Mouse (Mus musculus) hindbrain, embryonic 13.5 days (tissue): ENCODE results near the gene Ric8b. TPM values are rescaled to one million over a fixed set of nuclear protein-coding genes. Genes with fewer than 3 reads are reported as not detected.

Experiments
- ATAC-seq: fragments of 200-750 bp; cut with Nextera tagmentation; 2 replicates; pipeline ENCODE4 v1.8.0; 2017; ENCODE audit warnings: moderate TSS enrichment; ENCODE audit not compliant: low FRiP score
- H3K27ac ChIP-seq: fragments of 300-500 bp; sonication (generic); 2 replicates; pipeline ENCODE4 v1.5.1; 2015; ENCODE audit warnings: inconsistent platforms, mild to moderate bottlenecking, moderate library complexity
- H3K27me3 ChIP-seq: fragments of 300-500 bp; sonication (generic); 2 replicates; pipeline ENCODE4 v1.6.1; 2015; ENCODE audit warnings: mild to moderate bottlenecking, inconsistent platforms
- H3K36me3 ChIP-seq: fragments of 300-500 bp; sonication (generic); 2 replicates; pipeline ENCODE4 v1.6.1; 2015; ENCODE audit warnings: mild to moderate bottlenecking, inconsistent platforms
- H3K4me1 ChIP-seq: fragments of 300-500 bp; sonication (generic); replicated peaks from 2 replicates; pipeline ENCODE4 v1.6.1; 2015; ENCODE audit warnings: inconsistent platforms
- H3K4me2 ChIP-seq: fragments of 300-500 bp; sonication (generic); 2 replicates; pipeline ENCODE4 v1.6.1; 2015; ENCODE audit warnings: inconsistent platforms, mild to moderate bottlenecking, moderate library complexity
- H3K4me3 ChIP-seq: fragments of 300-500 bp; sonication (generic); 2 replicates; pipeline ENCODE4 v1.5.1; 2015; ENCODE audit warnings: mild to moderate bottlenecking, inconsistent platforms
- H3K9ac ChIP-seq: fragments of 300-500 bp; sonication (generic); 2 replicates; pipeline ENCODE4 v1.6.1; 2015; ENCODE audit warnings: mild to moderate bottlenecking, inconsistent platforms
- H3K9me3 ChIP-seq: fragments of 300-500 bp; sonication (generic); 2 replicates; pipeline ENCODE4 v1.6.1; 2016; ENCODE audit warnings: inconsistent platforms
- WGBS: fragments of 180-500 bp; shearing (Covaris S2); methylation state at CpG from one replicate; pipeline ENCODE4 v1.1.7; 2015; 5-methylcytosine and 5-hydroxymethylcytosine counted together
- polyA plus RNA-seq: library from polyadenylated mRNA; unstranded; fragments of >200 nt; fragmentation: Nextera tagmentation; extraction: Ambion mirVana; gene quantifications from 2 replicates; pipeline ENCODE4 v1.2.1, GENCODE M21; 2015

Ric8b gene
- polyA plus RNA-seq, 1 experiment from 2014 or later, result 49.6 TPM

DNA sequence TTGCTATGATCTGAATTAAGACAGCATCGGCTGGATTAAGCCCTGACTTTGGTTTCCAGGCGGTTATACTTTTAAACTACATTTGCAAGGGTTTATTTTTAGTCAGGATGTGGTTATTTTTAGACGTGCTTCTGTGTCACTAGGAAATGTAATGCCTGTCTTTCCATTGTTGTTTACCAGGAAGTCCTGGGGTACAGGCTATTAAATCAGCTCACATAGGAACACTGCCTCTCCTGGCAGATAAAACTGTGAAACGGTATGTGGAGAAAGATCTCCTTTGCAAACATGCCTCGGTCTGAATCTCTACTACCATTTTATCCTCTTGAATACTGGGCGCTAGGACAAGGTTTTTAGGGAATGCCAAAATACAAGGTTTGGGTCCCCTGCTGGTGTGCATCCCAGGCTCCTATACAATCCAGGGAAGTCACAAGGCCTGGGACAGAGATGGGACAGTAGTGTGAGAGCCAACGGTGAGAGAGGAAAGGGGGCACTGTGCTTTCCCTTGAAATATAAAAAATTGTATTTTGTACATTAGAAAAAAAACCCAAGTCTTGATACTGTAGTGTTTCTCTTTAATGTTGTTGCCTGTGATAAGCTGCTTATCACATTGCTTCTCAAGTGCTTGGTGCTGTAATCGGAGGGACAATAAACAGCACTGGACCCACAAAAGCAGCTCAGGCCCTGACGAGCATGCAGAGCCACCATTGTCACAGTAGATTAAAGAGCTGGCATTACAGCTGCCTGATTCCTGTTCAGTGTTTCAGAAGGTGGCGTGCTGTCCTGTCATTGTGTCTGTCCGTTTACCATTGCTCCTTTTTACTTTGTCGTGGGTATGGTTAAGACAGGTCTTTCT is 51.7 kb downstream of the Ric8b start:
- Histone ChIP-seq H3K9me3 (no peaks in the 10 kb centered on the region), H3K4me3 (no peak overlapping the region), H3K4me1 (peaks cover 38% of the 10 kb centered on the region), H3K27ac (peak overlapping the region; percentile 75), H3K4me2 (no peak overlapping the region), H3K9ac (no peak overlapping the region), H3K27me3 (no peaks in the 10 kb centered on the region), H3K36me3 (peaks cover 32% of the 10 kb centered on the region)
- no peak for ATAC-seq
- 33% methylated on average over 12 of the region's 12 CpGs for whole genome bisulfite sequencing

DNA sequence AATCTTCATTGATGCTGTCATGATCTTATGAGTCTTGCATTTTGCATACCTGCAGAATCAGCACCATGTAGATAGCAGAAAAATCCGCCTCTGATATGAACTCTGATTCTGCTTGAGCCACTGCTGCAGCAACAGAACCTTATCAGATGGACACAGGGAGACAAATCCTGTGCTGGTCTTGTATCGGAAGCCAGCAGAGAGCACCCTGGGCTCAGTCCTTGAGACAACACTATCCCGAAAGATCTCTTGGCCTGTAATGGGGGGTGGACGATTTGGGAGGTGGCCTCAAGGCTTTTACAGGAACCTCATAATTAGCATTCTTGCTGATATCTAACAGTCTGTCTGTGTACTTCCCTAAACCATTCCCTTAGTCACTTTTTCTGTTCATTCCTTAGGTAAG is 57.8 kb downstream of the Ric8b start:
- peaks cover 52% of the 10 kb centered on the region for H3K36me3 ChIP-seq

DNA sequence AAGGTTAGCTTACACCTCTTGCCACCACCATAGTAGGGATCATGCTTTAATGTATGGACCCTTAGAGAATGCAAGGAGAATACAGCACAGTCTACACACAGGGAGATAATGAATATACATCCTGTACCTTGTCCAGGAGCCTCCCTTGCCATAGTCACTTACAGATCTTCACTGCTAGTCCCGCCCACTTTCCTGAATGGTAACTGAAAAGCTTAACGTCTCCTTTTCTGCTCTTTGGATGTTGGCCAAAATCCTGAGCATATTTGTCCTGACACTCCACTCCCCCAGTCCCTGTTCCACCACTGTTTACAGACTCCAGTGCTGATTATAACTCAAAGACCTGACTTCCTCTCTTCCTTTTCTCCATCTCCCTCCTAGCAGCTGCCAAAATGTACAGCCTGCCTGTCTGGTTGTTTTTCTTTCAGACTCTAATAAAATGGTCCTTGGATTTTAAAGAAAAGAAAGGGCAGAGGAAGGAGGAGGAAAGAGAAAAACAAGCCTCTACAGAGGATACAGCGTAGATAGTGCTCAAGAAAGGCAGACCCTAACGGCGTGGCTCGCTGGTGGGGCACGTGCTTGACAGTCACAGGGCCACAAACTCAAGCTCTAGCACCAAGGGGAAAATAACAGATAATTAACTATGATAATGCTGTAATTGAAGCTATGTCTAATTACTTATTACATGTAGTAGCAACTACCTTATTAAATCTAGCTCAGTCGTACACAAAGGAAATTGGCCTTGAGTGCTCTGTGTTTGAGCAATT is 59.4 kb downstream of the Ric8b start:
- Histone ChIP-seq H3K36me3 (peaks cover 52% of the 10 kb centered on the region), H3K27me3 (no peaks in the 10 kb centered on the region), H3K9ac (no peak overlapping the region), H3K9me3 (no peaks in the 10 kb centered on the region), H3K27ac (peak overlapping the region; percentile 67), H3K4me2 (no peak overlapping the region), H3K4me1 (peaks cover 10% of the 10 kb centered on the region), H3K4me3 (no peak overlapping the region)
- ATAC-seq, result 0 out of 2 replicates have a peak, but pooled peaks have one; percentile 24
- WGBS, result 68% methylated on average over 8 of the region's 8 CpGs

More for the DNA sequence above, 57.8 kb downstream of the Ric8b start:
- H3K27me3 ChIP-seq, result no peaks in the 10 kb centered on the region
- H3K4me1 ChIP-seq, result peaks cover 10% of the 10 kb centered on the region
- no peak overlapping the region for H3K27ac ChIP-seq
- no peak overlapping the region for H3K4me2 ChIP-seq
- H3K4me3 ChIP-seq, result no peak overlapping the region
- ATAC-seq, result no peak
- no peak overlapping the region for H3K9ac ChIP-seq
- H3K9me3 ChIP-seq, result no peaks in the 10 kb centered on the region
- WGBS, result 93% methylated on average over 4 of the region's 4 CpGs

DNA sequence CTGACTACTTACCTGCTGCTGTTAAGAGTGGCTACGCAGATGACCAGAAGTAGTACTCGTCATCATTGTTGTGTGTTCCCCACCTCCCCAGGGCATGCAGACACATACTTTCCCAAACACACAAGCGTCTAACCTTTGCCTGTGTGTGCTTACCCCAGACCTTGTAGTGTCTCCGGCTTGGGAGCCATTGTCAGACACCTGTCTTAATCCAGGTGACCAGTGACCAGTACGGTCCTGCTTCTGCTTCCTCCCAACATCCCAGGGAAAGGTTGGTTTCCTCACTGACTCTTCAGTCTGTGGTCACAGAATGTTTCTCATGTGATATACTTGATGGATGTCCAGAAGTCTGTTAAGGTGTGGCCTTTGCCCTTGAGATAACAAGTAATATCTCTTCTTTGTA is 62.9 kb downstream of the Ric8b start:
- ATAC-seq, result no peak
- WGBS, result 95% methylated on average over 5 of the region's 5 CpGs
- Histone ChIP-seq H3K27ac (no peak overlapping the region), H3K4me2 (no peak overlapping the region), H3K36me3 (peaks cover 47% of the 10 kb centered on the region), H3K4me3 (no peak overlapping the region), H3K27me3 (no peaks in the 10 kb centered on the region), H3K4me1 (peaks cover 10% of the 10 kb centered on the region), H3K9me3 (no peaks in the 10 kb centered on the region), H3K9ac (no peak overlapping the region)

DNA sequence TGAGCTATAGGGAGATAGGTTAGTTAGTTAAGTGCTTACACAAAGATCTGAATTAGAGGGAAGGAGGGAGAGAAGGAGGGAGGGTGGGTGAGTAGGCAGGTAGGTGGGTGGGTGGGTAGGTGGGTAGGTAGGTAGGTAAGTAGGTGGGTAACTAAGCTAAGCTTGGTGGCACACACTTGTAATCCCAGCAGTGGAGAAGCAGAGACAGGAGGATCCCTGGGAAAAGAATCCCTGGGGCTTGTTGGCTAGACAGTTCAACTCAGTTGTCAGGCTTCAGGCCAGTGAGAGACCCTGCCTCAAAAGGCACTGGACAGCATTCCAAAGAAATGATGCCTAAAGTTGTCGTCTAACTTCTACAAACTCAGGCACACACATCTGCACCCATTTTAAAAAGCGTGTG is 64.0 kb downstream of the Ric8b start:
- Histone ChIP-seq H3K27ac (no peak overlapping the region), H3K9ac (no peak overlapping the region), H3K4me1 (peaks cover 5% of the 10 kb centered on the region), H3K27me3 (no peaks in the 10 kb centered on the region), H3K9me3 (no peaks in the 10 kb centered on the region), H3K4me3 (no peak overlapping the region), H3K36me3 (peaks cover 47% of the 10 kb centered on the region), H3K4me2 (no peak overlapping the region)
- 93% methylated on average over 2 of the region's 2 CpGs for WGBS
- no peak for ATAC-seq

DNA sequence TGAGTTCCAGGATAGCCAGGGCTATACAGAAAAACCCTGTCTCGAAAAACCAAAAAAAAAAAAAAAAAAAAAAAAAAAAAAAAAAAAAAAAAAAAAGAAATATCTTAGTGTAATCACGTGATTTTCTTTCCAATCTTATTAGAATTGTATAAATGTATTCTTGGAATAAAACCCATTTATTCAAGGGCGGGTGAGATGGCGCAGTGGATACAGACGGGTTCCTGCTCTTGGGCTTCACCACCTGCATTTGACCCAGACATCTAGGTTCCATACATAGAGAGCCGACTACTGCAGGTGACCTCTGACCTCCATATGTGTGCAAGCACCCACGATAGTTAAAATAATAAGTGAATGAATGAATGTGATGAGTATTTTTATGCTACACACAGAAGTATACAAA is 65.3 kb downstream of the Ric8b start:
- no peak overlapping the region for H3K4me3 ChIP-seq
- H3K4me1 ChIP-seq, result no peaks in the 10 kb centered on the region
- no peak for ATAC-seq
- WGBS, result 91% methylated on average over 6 of the region's 7 CpGs
- H3K4me2 ChIP-seq, result no peak overlapping the region
- H3K9ac ChIP-seq, result no peak overlapping the region
- no peaks in the 10 kb centered on the region for H3K27me3 ChIP-seq
- H3K36me3 ChIP-seq, result peaks cover 53% of the 10 kb centered on the region
- no peaks in the 10 kb centered on the region for H3K9me3 ChIP-seq
- H3K27ac ChIP-seq, result no peak overlapping the region

DNA sequence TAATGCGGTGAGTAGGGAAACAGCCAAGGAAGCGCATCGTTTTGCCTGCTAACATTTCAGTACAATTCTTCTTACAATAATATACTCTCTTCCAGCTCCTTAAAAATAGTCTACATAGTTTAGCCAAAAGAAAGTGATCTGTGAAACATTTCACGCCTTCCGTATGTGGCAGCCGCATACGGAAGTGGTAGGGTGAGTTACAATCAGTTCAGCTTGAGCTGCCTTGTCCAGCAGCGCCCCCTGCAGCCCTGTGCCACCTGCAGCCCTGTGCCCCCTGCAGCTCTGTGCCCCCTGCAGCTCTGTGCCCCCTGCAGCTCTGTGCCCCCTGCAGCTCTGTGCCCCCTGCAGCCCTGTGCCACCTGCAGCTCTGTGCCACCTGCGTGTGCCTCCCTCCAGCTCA is 68.5 kb downstream of the Ric8b start:
- H3K4me3 ChIP-seq, result no peak overlapping the region
- no peak overlapping the region for H3K4me2 ChIP-seq
- ATAC-seq, result no peak
- no peaks in the 10 kb centered on the region for H3K9me3 ChIP-seq
- no peaks in the 10 kb centered on the region; the same call in 1 of the 2 replicates for H3K4me1 ChIP-seq
- no peaks in the 10 kb centered on the region for H3K27me3 ChIP-seq
- H3K36me3 ChIP-seq, result peaks cover 53% of the 10 kb centered on the region
- H3K9ac ChIP-seq, result no peak overlapping the region
- 65% methylated on average over 9 of the region's 9 CpGs for WGBS
- no peak overlapping the region for H3K27ac ChIP-seq

DNA sequence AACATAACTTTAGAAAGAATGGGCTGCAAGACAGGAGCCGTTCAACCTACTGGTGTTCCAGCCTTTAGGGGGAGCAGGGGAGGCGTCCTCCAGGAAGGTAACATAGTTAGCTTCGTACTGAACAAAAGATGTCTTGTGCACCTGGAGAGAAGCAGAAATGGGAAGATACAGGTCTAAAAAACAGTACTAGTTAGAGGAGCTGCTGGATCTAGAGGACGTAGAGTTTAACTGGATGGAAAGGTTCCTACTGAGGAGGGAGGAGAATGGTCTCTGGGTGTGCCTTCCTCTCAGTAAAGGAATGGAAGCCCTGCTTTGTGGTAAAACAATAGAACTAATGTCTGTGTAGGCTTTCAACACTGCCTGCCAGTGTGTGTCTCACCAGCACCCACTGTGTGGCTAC is 70.2 kb downstream of the Ric8b start:
- Histone ChIP-seq H3K4me3 (no peak overlapping the region), H3K27ac (no peak overlapping the region), H3K4me1 (no peaks in the 10 kb centered on the region; the same call in 1 of the 2 replicates), H3K4me2 (no peak overlapping the region), H3K9me3 (no peaks in the 10 kb centered on the region), H3K36me3 (peaks cover 49% of the 10 kb centered on the region), H3K27me3 (no peaks in the 10 kb centered on the region), H3K9ac (no peak overlapping the region)
- WGBS, result 73% methylated on average over 4 of the region's 4 CpGs
- no peak for ATAC-seq

DNA sequence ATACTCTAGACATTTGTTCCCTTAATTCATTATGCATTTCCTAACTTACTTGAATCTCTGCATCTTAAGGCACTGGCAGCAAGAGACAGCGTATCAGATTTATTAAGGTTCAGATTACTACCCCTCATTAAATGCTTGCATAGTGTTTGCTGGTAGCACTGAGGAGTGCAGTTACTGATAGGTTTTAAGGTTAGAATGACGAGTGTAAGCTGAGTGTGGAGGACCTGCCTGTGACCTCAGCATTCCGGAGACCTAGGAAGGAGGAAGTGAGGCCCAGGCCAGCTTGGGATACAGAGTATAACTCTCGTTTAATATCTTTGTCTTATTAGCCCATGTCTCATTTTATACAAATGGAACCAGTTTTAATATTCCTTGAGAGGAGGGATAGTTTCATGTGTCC is 71.2 kb downstream of the Ric8b start:
- Histone ChIP-seq H3K9me3 (no peaks in the 10 kb centered on the region), H3K4me2 (no peak overlapping the region), H3K9ac (no peak overlapping the region), H3K27ac (no peak overlapping the region), H3K4me1 (no peaks in the 10 kb centered on the region; the same call in 1 of the 2 replicates), H3K27me3 (no peaks in the 10 kb centered on the region), H3K4me3 (no peak overlapping the region), H3K36me3 (peaks cover 46% of the 10 kb centered on the region)
- no peak for ATAC-seq
- WGBS, result 75% methylated on average over 4 of the region's 4 CpGs

DNA sequence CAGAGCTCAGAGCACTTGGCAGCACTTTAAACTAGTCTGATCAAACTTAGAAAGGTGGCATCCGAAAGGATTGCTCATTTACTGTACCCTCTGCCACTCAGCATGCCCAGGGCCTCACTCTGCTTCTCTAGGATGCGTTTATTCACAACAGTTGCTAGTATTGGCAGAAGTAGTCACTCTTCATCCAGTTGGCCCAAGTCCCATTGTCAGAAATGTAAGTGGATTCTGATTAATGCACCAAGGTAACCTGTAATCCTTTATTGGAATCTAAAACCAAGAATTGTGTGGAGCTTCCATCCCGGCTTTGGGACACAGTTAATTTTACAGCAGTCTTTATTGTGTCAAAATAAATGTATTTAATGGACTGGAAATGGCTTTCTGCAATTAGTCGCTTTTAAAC is 76.9 kb downstream of the Ric8b start:
- WGBS, result 66% methylated on average over 4 of the region's 4 CpGs
- H3K27ac ChIP-seq, result no peak overlapping the region
- ATAC-seq, result no peak

DNA sequence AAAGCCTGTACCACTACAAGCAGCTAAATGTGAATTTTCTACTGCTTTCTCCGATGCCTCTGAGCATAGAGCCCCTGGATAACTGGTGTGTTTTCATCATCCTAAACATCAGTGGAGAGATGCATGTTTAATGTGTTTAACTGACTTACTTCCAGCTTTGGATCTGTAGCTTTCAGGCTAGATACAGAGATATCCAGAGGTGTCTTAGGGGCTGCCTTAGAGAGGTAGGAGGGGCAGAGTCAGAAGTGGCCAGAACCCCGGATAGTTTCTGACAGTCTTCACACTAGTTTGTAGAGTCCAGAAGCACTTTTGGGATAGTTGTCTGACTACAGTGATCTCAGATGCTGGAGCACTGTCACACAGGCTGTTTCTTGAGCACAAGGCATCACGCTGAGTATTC is 77.6 kb downstream of the Ric8b start:
- H3K4me2 ChIP-seq, result no peak overlapping the region
- H3K36me3 ChIP-seq, result peaks cover 41% of the 10 kb centered on the region
- WGBS, result 94% methylated on average over 3 of the region's 3 CpGs
- H3K9me3 ChIP-seq, result no peaks in the 10 kb centered on the region
- ATAC-seq, result no peak
- H3K9ac ChIP-seq, result no peak overlapping the region
- no peak overlapping the region for H3K27ac ChIP-seq
- H3K4me3 ChIP-seq, result no peak overlapping the region
- peaks cover 15% of the 10 kb centered on the region; the same call in 1 of the 2 replicates for H3K4me1 ChIP-seq
- H3K27me3 ChIP-seq, result no peaks in the 10 kb centered on the region

More for the DNA sequence above, 76.9 kb downstream of the Ric8b start:
- no peaks in the 10 kb centered on the region for H3K9me3 ChIP-seq
- no peak overlapping the region for H3K4me2 ChIP-seq
- H3K27me3 ChIP-seq, result no peaks in the 10 kb centered on the region
- no peak overlapping the region for H3K9ac ChIP-seq
- H3K4me1 ChIP-seq, result peaks cover 15% of the 10 kb centered on the region; the same call in 1 of the 2 replicates
- peaks cover 46% of the 10 kb centered on the region for H3K36me3 ChIP-seq
- no peak overlapping the region for H3K4me3 ChIP-seq

DNA sequence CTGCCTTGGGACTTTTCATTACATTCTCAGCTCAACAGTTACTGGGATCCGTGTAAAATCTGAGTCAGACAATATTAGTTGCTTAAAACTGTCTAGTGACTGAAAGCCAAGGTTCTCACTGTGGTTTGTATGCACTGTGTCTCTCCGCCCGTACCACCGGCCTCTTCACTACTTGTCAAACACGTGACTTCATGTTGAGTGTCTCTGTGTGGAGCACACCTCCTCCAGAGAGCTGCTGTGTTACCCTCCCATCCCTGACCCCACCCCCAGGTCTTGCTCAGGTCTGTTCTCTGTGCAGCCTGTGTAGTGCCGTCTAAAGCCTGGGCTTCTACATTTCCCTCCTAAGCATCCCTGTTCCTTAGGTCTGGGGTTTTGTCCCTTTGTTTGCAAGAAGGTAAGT is 79.0 kb downstream of the Ric8b start:
- no peak for ATAC-seq
- 88% methylated on average over 6 of the region's 6 CpGs for WGBS
- H3K27me3 ChIP-seq, result no peaks in the 10 kb centered on the region
- H3K4me3 ChIP-seq, result no peak overlapping the region
- H3K9me3 ChIP-seq, result no peaks in the 10 kb centered on the region
- H3K4me1 ChIP-seq, result peaks cover 15% of the 10 kb centered on the region; the same call in 1 of the 2 replicates
- peaks cover 37% of the 10 kb centered on the region for H3K36me3 ChIP-seq
- H3K27ac ChIP-seq, result no peak overlapping the region
- no peak overlapping the region for H3K4me2 ChIP-seq
- H3K9ac ChIP-seq, result no peak overlapping the region
